Mouse (Mus musculus): ENCODE measurements around the gene Noxo1. TPM values are rescaled to one million over a fixed set of nuclear protein-coding genes. Genes with fewer than 3 reads are reported as not detected.
A peak's percentile ranks its signal among the peaks of the same experiment; 100 is the strongest.

Gene Noxo1
- total and polyA plus RNA-seq, 3 experiments = 0.62 to 2.4 TPM; not detected in 1

GRCm38 (mm10) chr17:24735446-24735845 is 39.4 kb downstream of the Noxo1 start:
- peak overlapping the region; percentile 83 for H3K9ac ChIP-seq (ENCODE audit: control insufficient read depth, low read depth, low read length, poor library complexity, severe bottlenecking)
- no peak for TF ChIP-seq KAT2A (conservative IDR thresholded peaks at IDR 0.05; ENCODE audit: low read depth, low read length)
- no peak for TF ChIP-seq NELFE (IDR thresholded peaks at IDR 0.05; ENCODE audit: low read depth, low read length)
- no peak for TF ChIP-seq GATA1 (IDR thresholded peaks at IDR 0.05; ENCODE audit: low read depth, low read length)
- no peak for TF ChIP-seq ELF1 (IDR thresholded peaks at IDR 0.05; ENCODE audit: low read depth, low read length)
- TF ChIP-seq TCF12 (IDR thresholded peaks at IDR 0.05; ENCODE audit: low read depth, low read length) = no peak
- no peak for TF ChIP-seq MAZ (IDR thresholded peaks at IDR 0.05; ENCODE audit: low read depth, low read length)
- TF ChIP-seq MAX (IDR thresholded peaks at IDR 0.05; ENCODE audit: low read length) = no peak
- no peak for TF ChIP-seq TBP (IDR thresholded peaks at IDR 0.05; ENCODE audit: low read depth, low read length)
- TF ChIP-seq MXI1 (IDR thresholded peaks at IDR 0.05; ENCODE audit: low read depth, low read length) = no peak
- no peak for TF ChIP-seq JUND (IDR thresholded peaks at IDR 0.05; ENCODE audit: low read depth, low read length)
- TF ChIP-seq EP300 (IDR thresholded peaks at IDR 0.05; ENCODE audit: low read depth in 1 of 2, low read length in 2 of 2) = no peak
- TF ChIP-seq HCFC1 (IDR thresholded peaks at IDR 0.05; ENCODE audit: low read depth, low read length) = no peak
- TF ChIP-seq MYC (IDR thresholded peaks at IDR 0.05; ENCODE audit: low read depth, low read length) = no peak
- TF ChIP-seq USF2 (IDR thresholded peaks at IDR 0.05; ENCODE audit: borderline replicate concordance in 1 of 2, insufficient read depth in 1 of 2, low read depth in 1 of 2, low read length in 2 of 2) = no peak
- no peak for TF ChIP-seq RAD21 (IDR thresholded peaks at IDR 0.05; ENCODE audit: low read depth, low read length)
- no peak for TF ChIP-seq ZMIZ1 (IDR thresholded peaks at IDR 0.05; ENCODE audit: low read depth, low read length)
- H3K9me3 ChIP-seq (replicated peaks; ENCODE audit: insufficient read depth, low read length) = no peaks in the 10 kb centered on the region
- peaks cover 0 to 10% of the 10 kb centered on the region in 2 experiments; a peak in 1 of 4 replicates for H3K36me3 ChIP-seq (ENCODE audit: control insufficient read depth in 1 of 2, insufficient read depth in 2 of 2, low read length in 2 of 2)
- H3K27me3 ChIP-seq (ENCODE audit: control insufficient read depth in 1 of 2, insufficient read depth in 2 of 2, low read length in 2 of 2) = no peaks in the 10 kb centered on the region
- peaks cover 0 to 17% of the 10 kb centered on the region in 2 experiments; a peak in 2 of 4 replicates for H3K4me1 ChIP-seq (ENCODE audit: control insufficient read depth in 1 of 2, insufficient read depth in 2 of 2, low read length in 2 of 2)
- DNase-seq (ENCODE audit: low read depth, low spot score) = no peak
- peak overlapping the region; percentile 69 to 76 for H3K4me3 ChIP-seq (ENCODE audit: control insufficient read depth in 1 of 2, insufficient read depth in 1 of 2, low read depth in 2 of 2, low read length in 2 of 2)
- H3K79me2 ChIP-seq (ENCODE audit: control insufficient read depth, insufficient read depth, low read length, poor library complexity) = peaks cover 2% of the 10 kb centered on the region; the same call in 1 of the 2 replicates
- H3K27ac ChIP-seq (ENCODE audit: control insufficient read depth, low read depth, low read length) = no peak overlapping the region; the same call in 1 of the 2 replicates

DNA sequence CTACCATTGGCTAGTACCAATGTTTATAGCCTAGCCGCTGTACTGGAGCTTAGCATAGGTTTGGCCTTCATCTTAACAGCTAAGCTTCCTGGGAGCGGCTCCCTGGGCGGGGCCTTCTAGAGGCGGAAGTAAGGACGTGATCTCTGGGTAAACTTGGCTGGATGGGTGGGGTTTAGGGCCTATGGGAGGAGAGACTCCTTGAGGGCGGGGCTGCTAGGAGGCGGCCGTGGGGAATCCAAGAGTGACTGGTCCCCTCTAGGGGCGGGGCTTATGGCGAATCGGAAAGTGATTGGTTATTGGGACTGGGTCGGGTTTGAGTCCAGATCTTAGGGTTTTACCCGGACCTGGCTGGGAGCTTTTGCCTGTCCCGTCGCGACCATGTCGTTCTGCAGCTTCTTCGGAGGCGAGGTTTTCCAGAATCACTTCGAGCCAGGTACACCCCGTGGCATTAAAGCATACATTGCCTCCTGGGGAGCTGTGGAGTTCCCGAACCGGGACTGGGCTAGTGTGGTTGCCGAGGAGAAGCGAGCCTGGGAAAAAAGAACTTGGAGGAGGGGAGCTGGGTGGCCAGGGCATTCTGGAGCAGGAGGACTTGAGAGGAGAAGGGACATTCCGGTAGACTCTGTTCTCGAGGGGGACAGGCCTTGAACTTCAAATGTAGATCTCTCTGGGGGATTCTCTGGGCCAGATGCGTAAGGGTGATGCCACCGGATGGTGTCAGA is 40.5 kb downstream of the Noxo1 start, which contains the start of gene Msrb1:
Msrb1 (plus strand) TSS at position 313 of the 722 bp plus-strand sequence.
- no peaks in the 10 kb centered on the region for H3K9me3 ChIP-seq (replicated peaks; ENCODE audit: insufficient read depth, low read length)
- peaks cover 0 to 10% of the 10 kb centered on the region in 2 experiments; a peak in 1 of 4 replicates for H3K36me3 ChIP-seq (ENCODE audit: control insufficient read depth in 1 of 2, insufficient read depth in 2 of 2, low read length in 2 of 2)
- TF ChIP-seq TCF12 (IDR thresholded peaks at IDR 0.05; ENCODE audit: low read depth, low read length) (no peak; the same call in 1 of the 2 replicates), ZMIZ1 (IDR thresholded peaks at IDR 0.05; ENCODE audit: low read depth, low read length) (peak; percentile 89), KAT2A (conservative IDR thresholded peaks at IDR 0.05; ENCODE audit: low read depth, low read length) (no peak), CTCF (IDR thresholded peaks at IDR 0.05 in 2 of 3, conservative IDR thresholded peaks at IDR 0.05 in 1 of 3; ENCODE audit: control insufficient read depth in 1 of 3, insufficient read depth in 1 of 3, low read depth in 2 of 3, low read length in 3 of 3, poor library complexity in 1 of 3, severe bottlenecking in 1 of 3) (no peak), RAD21 (IDR thresholded peaks at IDR 0.05; ENCODE audit: low read depth, low read length) (no peak), UBTF (IDR thresholded peaks at IDR 0.05; ENCODE audit: borderline replicate concordance, insufficient read depth, low read depth, low read length) (no peak), TBP (IDR thresholded peaks at IDR 0.05; ENCODE audit: low read depth, low read length) (peak; percentile 74), ZC3H11A (IDR thresholded peaks at IDR 0.05; ENCODE audit: low read depth, low read length) (no peak), POLR2A (IDR thresholded peaks at IDR 0.05; ENCODE audit: control insufficient read depth in 1 of 2, insufficient read depth in 1 of 2, low read depth in 1 of 2, low read length in 2 of 2, poor library complexity in 1 of 2) (peak; percentile 60 to 94), HCFC1 (IDR thresholded peaks at IDR 0.05; ENCODE audit: low read depth, low read length) (peak; percentile 74), ELF1 (IDR thresholded peaks at IDR 0.05; ENCODE audit: low read depth, low read length) (peak; percentile 92), RCOR1 (IDR thresholded peaks at IDR 0.05; ENCODE audit: low read depth, low read length) (no peak), EP300 (IDR thresholded peaks at IDR 0.05; ENCODE audit: low read depth in 1 of 2, low read length in 2 of 2) (no peak), GATA1 (IDR thresholded peaks at IDR 0.05; ENCODE audit: low read depth, low read length) (no peak), TAL1 (IDR thresholded peaks at IDR 0.05; ENCODE audit: low read length) (no peak), JUND (IDR thresholded peaks at IDR 0.05; ENCODE audit: low read depth, low read length) (no peak), MAZ (IDR thresholded peaks at IDR 0.05; ENCODE audit: low read depth, low read length) (peak; percentile 64; the same call in 1 of the 2 replicates), ETS1 (IDR thresholded peaks at IDR 0.05; ENCODE audit: low read depth, low read length) (no peak), MAX (IDR thresholded peaks at IDR 0.05; ENCODE audit: low read length) (no peak), SMC3 (IDR thresholded peaks at IDR 0.05; ENCODE audit: low read depth, low read length) (no peak), POLR2AphosphoS5 (IDR thresholded peaks at IDR 0.05; ENCODE audit: borderline replicate concordance, low read depth, low read length) (no peak), MXI1 (IDR thresholded peaks at IDR 0.05; ENCODE audit: low read depth, low read length) (no peak; the same call in none of the 2 replicates), POLR2AphosphoS2 (IDR thresholded peaks at IDR 0.05; ENCODE audit: low read length) (peak; percentile 74; the same call in 1 of the 2 replicates)

More for the DNA sequence above, 40.5 kb downstream of the Noxo1 start, which contains the start of gene Msrb1:
- DNase-seq (ENCODE audit: low read depth, low spot score) = peak; percentile 99
- Histone ChIP-seq H3K4me3 (ENCODE audit: control insufficient read depth in 1 of 2, insufficient read depth in 1 of 2, low read depth in 2 of 2, low read length in 2 of 2) (peak within 1 kb of the TSS; percentile 90 to 93), H3K27me3 (ENCODE audit: control insufficient read depth in 1 of 2, insufficient read depth in 2 of 2, low read length in 2 of 2) (no peaks in the 10 kb centered on the region), H3K9ac (ENCODE audit: control insufficient read depth, low read depth, low read length, poor library complexity, severe bottlenecking) (peak within 1 kb of the TSS; percentile 84), H3K79me2 (ENCODE audit: control insufficient read depth, insufficient read depth, low read length, poor library complexity) (peaks cover 2% of the 10 kb centered on the region; the same call in 1 of the 2 replicates), H3K4me1 (ENCODE audit: control insufficient read depth in 1 of 2, insufficient read depth in 2 of 2, low read length in 2 of 2) (peaks cover 0 to 17% of the 10 kb centered on the region in 2 experiments; a peak in 2 of 4 replicates), H3K27ac (ENCODE audit: control insufficient read depth, low read depth, low read length) (peak within 1 kb of the TSS; percentile 77)

Data from MEL (cell line).